Mouse (Mus musculus): ENCODE measurements around the gene Cd19. TPM values are rescaled to one million over a fixed set of nuclear protein-coding genes. Genes with fewer than 3 reads are reported as not detected.

Cd19 gene
- total RNA-seq, 1 experiment from 2014 or later = 1.9 TPM

- DNase-seq = peak; percentile 94
These were observed 37.2 kb downstream of the Cd19 start, which contains the start of gene Spns1 for GRCm38 (mm10) chr7:126377278-126378158. Spns1 (minus strand) TSS chr7:126377450.

GRCm38 (mm10) chr7:126376903-126377277 is 37.8 kb downstream of the Cd19 start:
- no peak for DNase-seq

- DNase-seq = no peak
These were observed 39.7 kb downstream of the Cd19 start for GRCm38 (mm10) chr7:126375012-126375411.

GRCm38 (mm10) chr7:126374526-126374925 is 40.2 kb downstream of the Cd19 start:
- DNase-seq = no peak

GRCm38 (mm10) chr7:126373007-126373406 is 41.7 kb downstream of the Cd19 start:
- DNase-seq = no peak

- DNase-seq = no peak
These were observed 45.3 kb downstream of the Cd19 start, which contains the start of gene Lat for GRCm38 (mm10) chr7:126369393-126369792. Lat (minus strand) TSS chr7:126369570.

- DNase-seq = no peak
These were observed 46.3 kb downstream of the Cd19 start for GRCm38 (mm10) chr7:126368367-126368766.

- no peak for DNase-seq
These were observed 47.1 kb downstream of the Cd19 start for GRCm38 (mm10) chr7:126367636-126368035.

- no peak for DNase-seq
These were observed 51.7 kb downstream of the Cd19 start for GRCm38 (mm10) chr7:126363038-126363437.

- DNase-seq = no peak
These were observed 55.6 kb downstream of the Cd19 start for GRCm38 (mm10) chr7:126359049-126359448.

Small RNAs within 50 kb of the gene (microRNA-seq; reads per million reads assigned to microRNA genes)
- 0 reads per million in 2 experiments for gene Mir7058

Other genes with a start within 250 kb of the Cd19 start
- 102 and 119 TPM in 2 replicates for gene Xpo6, start 214.4 kb downstream of the Cd19 start, total RNA-seq (2021)
- 72.1 and 102 TPM in 2 replicates for gene Sbk1, start 142.3 kb downstream of the Cd19 start, total RNA-seq (2021)
- gene Lat, start 45.3 kb downstream of the Cd19 start, total RNA-seq (2021) = 0.43 and 1.0 TPM in 2 replicates
- 43.1 and 54.8 TPM in 2 replicates for gene Spns1, start 37.4 kb downstream of the Cd19 start, total RNA-seq (2021)
- gene Nfatc2ip, start 18.2 kb downstream of the Cd19 start, total RNA-seq (2021) = 8.6 and 8.7 TPM in 2 replicates
- 58.2 and 82.6 TPM in 2 replicates for gene Rabep2, start 13.9 kb upstream of the Cd19 start, total RNA-seq (2021)
- gene Atp2a1, start 48.2 kb upstream of the Cd19 start, total RNA-seq (2021) = not detected in 2 replicates
- gene Sh2b1, start 60.5 kb upstream of the Cd19 start, total RNA-seq (2021) = 60.4 and 63.6 TPM in 2 replicates
- gene Tufm, start 72.5 kb upstream of the Cd19 start, total RNA-seq (2021) = 180 and 191 TPM in 2 replicates
- 123 and 138 TPM in 2 replicates for gene Atxn2l, start 88.5 kb upstream of the Cd19 start, total RNA-seq (2021)
- 256 and 282 TPM in 2 replicates for gene Eif3c, start 151.5 kb upstream of the Cd19 start, total RNA-seq (2021)
- 1.4 and 3.2 TPM in 2 replicates for gene Apobr, start 170.1 kb upstream of the Cd19 start, total RNA-seq (2021)
- 31.7 and 42.7 TPM in 2 replicates for gene Cln3, start 170.9 kb upstream of the Cd19 start, total RNA-seq (2021)
- gene Il27, start 180.1 kb upstream of the Cd19 start, total RNA-seq (2021) = not detected in 2 replicates
- gene Nupr1, start 216.0 kb upstream of the Cd19 start, total RNA-seq (2021) = 12.1 and 20.7 TPM in 2 replicates
- gene Sgf29, start 234.4 kb upstream of the Cd19 start, total RNA-seq (2021) = 37.5 and 41.1 TPM in 2 replicates